Mouse (Mus musculus) C2C12 (cell line): ENCODE results near the gene Mcur1.

ENCODE experiments used
- CEBPB ChIP-seq: IDR thresholded peaks from one replicate; pipeline ENCODE4 v1.6.1; 2011; ENCODE audit warnings: low read depth, mild to moderate bottlenecking, control low read depth, moderate library complexity
- CTCF ChIP-seq: IDR thresholded peaks from one replicate; pipeline ENCODE4 v1.5.1; 2011; ENCODE audit not compliant: control insufficient read depth, insufficient read depth, insufficient read length
- FOSL1 ChIP-seq: IDR thresholded peaks from one replicate; pipeline ENCODE4 v1.8.0; 2011; ENCODE audit warnings: mild to moderate bottlenecking, low read length; ENCODE audit not compliant: poor library complexity, insufficient read depth, severe bottlenecking
- MYOG ChIP-seq: IDR thresholded peaks from one replicate; pipeline ENCODE4 v1.6.1; 2011; ENCODE audit not compliant: control insufficient read depth, insufficient read length; ENCODE audit errors: extremely low read depth
- USF1 ChIP-seq: IDR thresholded peaks from one replicate; pipeline ENCODE4 v1.6.1; 2011; ENCODE audit warnings: low read depth, mild to moderate bottlenecking, control low read depth, moderate library complexity

- TF ChIP-seq CTCF (no peak), CEBPB (no peak), FOSL1 (no peak), USF1 (no peak), MYOG (no peak)
These were observed 66.9 kb downstream of the Mcur1 start for GRCm38 (mm10) chr13:43493058-43493481.
